Mouse (Mus musculus) cerebellum, adult 2 months (tissue): Measurements from ENCODE around the gene Gadl1.

ENCODE experiments used
- CTCF ChIP-seq: fragments of 200-500 bp; IDR thresholded peaks from 2 replicates; pipeline ENCODE4 v1.5.1; 2011; ENCODE audit warnings: low read depth, mild to moderate bottlenecking, control low read depth, low read length, moderate library complexity, borderline replicate concordance; ENCODE audit not compliant: insufficient read depth
- POLR2A ChIP-seq: fragments of 200-500 bp; IDR thresholded peaks from 2 replicates; pipeline ENCODE4 v1.6.1; 2011; ENCODE audit warnings: low read length, control low read depth, borderline replicate concordance; ENCODE audit not compliant: insufficient read depth

DNA sequence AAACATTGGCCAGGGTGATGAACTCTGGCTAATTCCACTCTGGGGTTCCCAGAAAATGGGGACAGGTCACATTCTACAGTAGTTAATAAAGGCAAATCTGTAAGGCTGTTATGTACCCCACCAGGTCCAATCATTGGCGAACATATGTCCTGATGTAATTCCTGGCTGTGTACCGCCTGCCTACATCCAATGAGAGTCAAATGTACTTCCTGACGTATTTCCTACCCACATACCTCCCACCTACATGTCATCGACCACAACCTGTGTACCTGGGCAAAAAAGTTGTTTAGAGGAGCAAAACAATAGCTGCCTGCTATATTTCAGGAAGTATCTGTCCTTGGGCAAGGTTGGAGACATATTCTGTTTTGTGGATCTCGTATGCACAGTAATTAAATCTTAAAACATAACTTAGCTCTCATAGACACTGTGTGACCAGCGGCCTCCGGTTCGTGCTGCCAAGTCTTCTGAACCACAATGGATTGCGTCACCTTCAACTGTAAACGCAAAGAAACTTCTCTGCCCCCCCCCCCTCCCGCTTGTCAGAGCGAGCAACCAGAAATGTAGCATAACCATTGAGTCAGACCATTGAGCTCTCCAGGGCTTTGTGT is 175.2 kb downstream of the Gadl1 start:
- TF ChIP-seq POLR2A (no peak), CTCF (no peak)
